In genomic region chr13:46819202-46819728, GRCm38 (mm10) we compare ENCODE assay signal across 15 mouse cellular contexts.
DNase-seq lines count a peak whose midpoint lies in the region; ATAC-seq and TF ChIP-seq lines count a peak whose summit lies in the region.
"Had no signal": no experiment of that assay in that cellular context is flagged by ENCODE, and none has a peak within 500 bp of the region (broad histone marks: within the 10 kb centered on the region; RNA-seq: fewer than 3 reads in every experiment).

No protein-coding gene starts in this region.

- ATAC-seq in embryonic facial prominence, embryonic 11.5 days (replicated peaks; ENCODE audit: insufficient number of reproducible peaks, low FRiP score, low TSS enrichment, low read depth): no peak
- ATAC-seq in lung, embryonic 14.5 days (ENCODE audit: insufficient read depth): no peak
- ATAC-seq in hindbrain, embryonic 14.5 days (ENCODE audit: low FRiP score): no peak
- ATAC-seq in neural tube, embryonic 14.5 days (ENCODE audit: low read depth): peak; percentile 24; the same call in 1 of the 2 replicates
- no peak for ATAC-seq in erythroid progenitor cell, adult 5-6 weeks (replicated peaks; ENCODE audit: low FRiP score, poor library complexity, severe bottlenecking)

- no peaks in the 10 kb centered on the region for H3K9me3 ChIP-seq in embryonic facial prominence, embryonic 11.5 days (replicated peaks; ENCODE audit: control insufficient read depth, low read length)
- H3K9me3 ChIP-seq in embryonic facial prominence, embryonic 10.5 days: no peaks in the 10 kb centered on the region
- H3K9me3 ChIP-seq in lung, embryonic 14.5 days (ENCODE audit: low read depth, low read length): no peaks in the 10 kb centered on the region
- no peaks in the 10 kb centered on the region for H3K9me3 ChIP-seq in hindbrain, embryonic 14.5 days (ENCODE audit: control insufficient read depth, low read length)
- no peaks in the 10 kb centered on the region for H3K9me3 ChIP-seq in neural tube, embryonic 14.5 days (ENCODE audit: control insufficient read depth, low read length)
- H3K9me3 ChIP-seq: liver, embryonic 15.5 days; neural tube, embryonic 12.5 days had no signal

- no peak overlapping the region for H3K4me2 ChIP-seq in embryonic facial prominence, embryonic 11.5 days (ENCODE audit: low read depth, low read length)
- no peak overlapping the region for H3K4me2 ChIP-seq in lung, embryonic 14.5 days
- peak overlapping the region; percentile 40 for H3K4me2 ChIP-seq in hindbrain, embryonic 14.5 days (replicated peaks)
- H3K4me2 ChIP-seq in neural tube, embryonic 14.5 days (ENCODE audit: low read depth, low read length): peak overlapping the region; percentile 22; the same call in 1 of the 2 replicates
- H3K4me2 ChIP-seq: liver, embryonic 15.5 days; neural tube, embryonic 12.5 days had no signal

- H3K27ac ChIP-seq in embryonic facial prominence, embryonic 11.5 days (replicated peaks; ENCODE audit: low read depth, low read length): no peak overlapping the region
- H3K27ac ChIP-seq in embryonic facial prominence, embryonic 10.5 days (replicated peaks): no peak overlapping the region
- H3K27ac ChIP-seq in lung, embryonic 14.5 days (ENCODE audit: low read depth): no peak overlapping the region
- H3K27ac ChIP-seq in hindbrain, embryonic 14.5 days: peak overlapping the region; percentile 44; the same call in 1 of the 2 replicates
- H3K27ac ChIP-seq in neural tube, embryonic 14.5 days (ENCODE audit: low read depth, low read length): no peak overlapping the region
- H3K27ac ChIP-seq: liver, embryonic 15.5 days; neural tube, embryonic 12.5 days had no signal

- H3K4me1 ChIP-seq in embryonic facial prominence, embryonic 11.5 days (ENCODE audit: control insufficient read depth, insufficient read depth, low read length): no peaks in the 10 kb centered on the region
- H3K4me1 ChIP-seq in embryonic facial prominence, embryonic 10.5 days: no peaks in the 10 kb centered on the region
- no peaks in the 10 kb centered on the region for H3K4me1 ChIP-seq in lung, embryonic 14.5 days (ENCODE audit: insufficient read depth)
- peaks cover 11% of the 10 kb centered on the region; the same call in 1 of the 2 replicates for H3K4me1 ChIP-seq in hindbrain, embryonic 14.5 days (replicated peaks; ENCODE audit: control insufficient read depth, insufficient read depth, low read length)
- peaks cover 10% of the 10 kb centered on the region; the same call in 1 of the 2 replicates for H3K4me1 ChIP-seq in neural tube, embryonic 14.5 days (ENCODE audit: control insufficient read depth, insufficient read depth, low read length)
- H3K4me1 ChIP-seq: liver, embryonic 15.5 days had no signal

- H3K27me3 ChIP-seq in embryonic facial prominence, embryonic 11.5 days (ENCODE audit: control insufficient read depth, insufficient read depth, low read length): no peaks in the 10 kb centered on the region
- no peaks in the 10 kb centered on the region for H3K27me3 ChIP-seq in embryonic facial prominence, embryonic 10.5 days (replicated peaks; ENCODE audit: low read depth, poor library complexity, severe bottlenecking)
- no peaks in the 10 kb centered on the region for H3K27me3 ChIP-seq in lung, embryonic 14.5 days (ENCODE audit: insufficient read depth, low read length)
- H3K27me3 ChIP-seq in hindbrain, embryonic 14.5 days (ENCODE audit: control insufficient read depth, insufficient read depth, low read length): no peaks in the 10 kb centered on the region
- H3K27me3 ChIP-seq in neural tube, embryonic 14.5 days (ENCODE audit: control insufficient read depth, insufficient read depth, low read length): no peaks in the 10 kb centered on the region
- H3K27me3 ChIP-seq: liver, embryonic 15.5 days; neural tube, embryonic 12.5 days had no signal

- H3K4me3 ChIP-seq in embryonic facial prominence, embryonic 11.5 days (ENCODE audit: low read depth, low read length): no peak overlapping the region
- no peak overlapping the region for H3K4me3 ChIP-seq in embryonic facial prominence, embryonic 10.5 days
- H3K4me3 ChIP-seq in lung, embryonic 14.5 days (ENCODE audit: low read depth, low read length): no peak overlapping the region
- H3K4me3 ChIP-seq in hindbrain, embryonic 14.5 days (replicated peaks; ENCODE audit: low read length): no peak overlapping the region; the same call in 1 of the 2 replicates
- H3K4me3 ChIP-seq in neural tube, embryonic 14.5 days (ENCODE audit: low read depth, low read length): no peak overlapping the region
- H3K4me3 ChIP-seq: liver, embryonic 15.5 days; neural tube, embryonic 12.5 days had no signal

- no peaks in the 10 kb centered on the region for H3K36me3 ChIP-seq in embryonic facial prominence, embryonic 11.5 days (replicated peaks; ENCODE audit: control insufficient read depth, insufficient read depth, low read depth, low read length)
- H3K36me3 ChIP-seq in embryonic facial prominence, embryonic 10.5 days (replicated peaks): peaks cover 60% of the 10 kb centered on the region
- peaks cover 50% of the 10 kb centered on the region for H3K36me3 ChIP-seq in lung, embryonic 14.5 days (ENCODE audit: insufficient read depth)
- peaks cover 24% of the 10 kb centered on the region for H3K36me3 ChIP-seq in hindbrain, embryonic 14.5 days (replicated peaks; ENCODE audit: control insufficient read depth, insufficient read depth)
- H3K36me3 ChIP-seq in neural tube, embryonic 14.5 days (ENCODE audit: control insufficient read depth, insufficient read depth, low read length): no peaks in the 10 kb centered on the region; the same call in 1 of the 2 replicates
- H3K36me3 ChIP-seq: liver, embryonic 15.5 days had no signal

- peak; percentile 15; the same call in 1 of the 2 replicates for TF ChIP-seq CTCF in lung, embryonic 14.5 days (IDR thresholded peaks at IDR 0.05; ENCODE audit: low read depth)

- 79% methylated on average over 8 of the region's 8 CpGs for WGBS in embryonic facial prominence, embryonic 11.5 days
- 78% methylated on average over 8 of the region's 8 CpGs for WGBS in embryonic facial prominence, embryonic 10.5 days
- WGBS in lung, embryonic 14.5 days: 29% methylated on average over 8 of the region's 8 CpGs
- WGBS in hindbrain, embryonic 14.5 days: 45% methylated on average over 8 of the region's 8 CpGs
- WGBS in neural tube, embryonic 14.5 days: 29% methylated on average over 8 of the region's 8 CpGs

- no peak overlapping the region for H3K9ac ChIP-seq in embryonic facial prominence, embryonic 11.5 days (replicated peaks; ENCODE audit: low read length)
- H3K9ac ChIP-seq in lung, embryonic 14.5 days: no peak overlapping the region
- no peak overlapping the region for H3K9ac ChIP-seq in hindbrain, embryonic 14.5 days
- H3K9ac ChIP-seq in neural tube, embryonic 14.5 days (replicated peaks; ENCODE audit: low read depth, low read length): 0 out of 2 replicates have a peak overlapping the region, but pooled peaks have one; percentile 5
- H3K9ac ChIP-seq: liver, embryonic 15.5 days; neural tube, embryonic 12.5 days had no signal

- peak; percentile 14 for DNase-seq in embryonic facial prominence, embryonic 11.5 days (ENCODE audit: low spot score)
- no peak for DNase-seq in embryonic facial prominence, embryonic 10.5 days (ENCODE audit: low spot score)
- DNase-seq in lung, embryonic 14.5 days: no peak
- no peak for DNase-seq in lung, adult 18-20 months
- DNase-seq in hindbrain, embryonic 14.5 days (ENCODE audit: low spot score): no peak
- no peak for DNase-seq in adrenal gland, adult 18-20 months (ENCODE audit: low spot score in 2 of 2)
- DNase-seq: adrenal gland, postnatal 14 days; cerebellum, adult 11-12 months; kidney, adult 8-10 months; right cerebral cortex, adult 18-20 months; thymus, postnatal 14 days had no signal

Comparison
In these comparisons a context has a peak if more than half of its experiments do, and no peak if none do; other contexts are left out.
1. H3K4me2 ChIP-seq: peak in hindbrain, embryonic 14.5 days (single experiment) and neural tube, embryonic 14.5 days (single experiment); none in embryonic facial prominence, embryonic 11.5 days (single experiment) and lung, embryonic 14.5 days (single experiment).